Mouse (Mus musculus) ovary, adult 18-20 months (tissue): ENCODE measurements around the gene Lrrc28.
A peak's percentile ranks its signal among the peaks of the same experiment; 100 is the strongest.

Experiments used
- DNase-seq: peaks from one replicate; pipeline ENCODE4 v3.0.0; 2022; ENCODE audit warnings: low spot score, mixed read lengths

The Lrrc28 gene

GRCm38 (mm10) chr7:67644833-67645680 is at the start of gene Lrrc28:
TSS of gene Lrrc28 (minus strand) at chr7:67645268.
- peak; percentile 99 for DNase-seq

- no peak for DNase-seq
Measured at GRCm38 (mm10) chr7:67692791-67693538, 47.9 kb upstream of the Lrrc28 start.

GRCm38 (mm10) chr7:67692141-67692540 is 47.1 kb upstream of the Lrrc28 start:
- no peak for DNase-seq

- DNase-seq = no peak
Measured at GRCm38 (mm10) chr7:67691036-67691435, 46.0 kb upstream of the Lrrc28 start.

GRCm38 (mm10) chr7:67689793-67690192 is 44.7 kb upstream of the Lrrc28 start:
- no peak for DNase-seq

- no peak for DNase-seq
Measured at GRCm38 (mm10) chr7:67688281-67688680, 43.2 kb upstream of the Lrrc28 start.

GRCm38 (mm10) chr7:67686545-67686944 is 41.5 kb upstream of the Lrrc28 start:
- no peak for DNase-seq

GRCm38 (mm10) chr7:67683006-67683405 is 37.9 kb upstream of the Lrrc28 start:
- DNase-seq = no peak

- DNase-seq = no peak
Measured at GRCm38 (mm10) chr7:67681078-67681477, 36.0 kb upstream of the Lrrc28 start.

GRCm38 (mm10) chr7:67678878-67679499 is 33.9 kb upstream of the Lrrc28 start:
- DNase-seq = no peak

- no peak for DNase-seq
Measured at GRCm38 (mm10) chr7:67673656-67674055, 28.6 kb upstream of the Lrrc28 start.

GRCm38 (mm10) chr7:67672650-67673049 is 27.6 kb upstream of the Lrrc28 start:
- peak; percentile 72 for DNase-seq

GRCm38 (mm10) chr7:67670965-67671364 is 25.9 kb upstream of the Lrrc28 start:
- DNase-seq = no peak

- no peak for DNase-seq
Measured at GRCm38 (mm10) chr7:67663981-67664694, 19.1 kb upstream of the Lrrc28 start.

GRCm38 (mm10) chr7:67662424-67662823 is 17.4 kb upstream of the Lrrc28 start:
- DNase-seq = no peak

- DNase-seq = no peak
Measured at GRCm38 (mm10) chr7:67658110-67658509, 13.0 kb upstream of the Lrrc28 start.

- DNase-seq = no peak
Measured at GRCm38 (mm10) chr7:67655186-67655585, 10.1 kb upstream of the Lrrc28 start.

- no peak for DNase-seq
Measured at GRCm38 (mm10) chr7:67654668-67655067, 9.6 kb upstream of the Lrrc28 start.

GRCm38 (mm10) chr7:67652211-67652610 is 7.1 kb upstream of the Lrrc28 start:
- DNase-seq = no peak

- no peak for DNase-seq
Measured at GRCm38 (mm10) chr7:67648376-67648775, 3.3 kb upstream of the Lrrc28 start.

- no peak for DNase-seq
Measured at GRCm38 (mm10) chr7:67647277-67647676, 2.2 kb upstream of the Lrrc28 start, which contains the start of gene Ttc23. TSS of gene Ttc23 (plus strand) at chr7:67647410.

- no peak for DNase-seq
Measured at GRCm38 (mm10) chr7:67646131-67646530, 1.1 kb upstream of the Lrrc28 start.
